Mouse (Mus musculus) lung, embryonic 16.5 days (tissue): ENCODE measurements around the gene Atp6v0e. TPM values are rescaled to one million over a fixed set of nuclear protein-coding genes. Genes with fewer than 3 reads are reported as not detected.
A peak's percentile ranks its signal among the peaks of the same experiment; 100 is the strongest.

Experiments
- ATAC-seq: fragments of 200-750 bp; cut with Nextera tagmentation; 2 replicates; pipeline ENCODE4 v1.8.0; 2017; ENCODE audit warnings: low read depth, mild to moderate bottlenecking, moderate library complexity
- H3K27ac ChIP-seq: fragments of 300-500 bp; sonication (generic); 2 replicates; pipeline ENCODE4 v1.5.1; 2014; ENCODE audit warnings: mild to moderate bottlenecking, control low read depth, low read length
- H3K27me3 ChIP-seq: fragments of 300-500 bp; sonication (generic); 2 replicates; pipeline ENCODE4 v1.6.1; 2014; ENCODE audit warnings: low read depth, low read length, mixed read lengths; ENCODE audit not compliant: control insufficient read depth, insufficient read depth
- H3K36me3 ChIP-seq: fragments of 300-500 bp; sonication (generic); 2 replicates; pipeline ENCODE4 v1.6.1; 2014; ENCODE audit warnings: low read length; ENCODE audit not compliant: control insufficient read depth, insufficient read depth
- H3K4me1 ChIP-seq: fragments of 300-500 bp; sonication (generic); replicated peaks from 2 replicates; pipeline ENCODE4 v1.6.1; 2014; ENCODE audit warnings: low read length, mixed read lengths; ENCODE audit not compliant: control insufficient read depth, insufficient read depth
- H3K4me2 ChIP-seq: fragments of 300-500 bp; sonication (generic); 2 replicates; pipeline ENCODE4 v1.6.1; 2014; ENCODE audit warnings: low read depth, low read length, control low read depth
- H3K4me3 ChIP-seq: fragments of 300-500 bp; sonication (generic); 2 replicates; pipeline ENCODE4 v1.5.1; 2014; ENCODE audit warnings: mild to moderate bottlenecking, low read length, control low read depth
- H3K9ac ChIP-seq: fragments of 300-500 bp; sonication (generic); 2 replicates; pipeline ENCODE4 v1.6.1; 2014; ENCODE audit warnings: low read length, control low read depth
- H3K9me3 ChIP-seq: fragments of 300-500 bp; sonication (generic); 2 replicates; pipeline ENCODE4 v1.6.1; 2016; ENCODE audit warnings: low read length; ENCODE audit not compliant: control insufficient read depth
- WGBS: fragments of 180-500 bp; shearing (Covaris S2); extraction: QIAGEN DNeasy Blood & Tissue Kit; methylation state at CpG from one replicate; pipeline ENCODE4 v1.1.7; 2014; 5-methylcytosine and 5-hydroxymethylcytosine counted together
- polyA plus RNA-seq: library from polyadenylated mRNA; unstranded; fragments of >200 nt; fragmentation: Nextera tagmentation; extraction: Ambion mirVana; gene quantifications from 2 replicates; pipeline ENCODE4 v1.2.1, GENCODE M21; 2015

Gene Atp6v0e
- polyA plus RNA-seq, 1 experiment from 2014 or later = 186 TPM

- ATAC-seq = no peak
- H3K36me3 ChIP-seq = no peaks in the 10 kb centered on the region; the same call in 1 of the 2 replicates
- no peak overlapping the region for H3K27ac ChIP-seq
- no peak overlapping the region for H3K4me2 ChIP-seq
- 66% methylated on average over 4 of the region's 4 CpGs for WGBS
- H3K9ac ChIP-seq = no peak overlapping the region
- no peaks in the 10 kb centered on the region for H3K4me1 ChIP-seq
- no peaks in the 10 kb centered on the region for H3K27me3 ChIP-seq
- H3K4me3 ChIP-seq = no peak overlapping the region
- H3K9me3 ChIP-seq = no peaks in the 10 kb centered on the region
Measured at GRCm38 (mm10) chr17:26703671-26704070, 40.6 kb downstream of the Atp6v0e start.

- Histone ChIP-seq H3K9ac (no peak overlapping the region), H3K27ac (no peak overlapping the region), H3K4me2 (no peak overlapping the region), H3K36me3 (no peaks in the 10 kb centered on the region), H3K4me1 (no peaks in the 10 kb centered on the region), H3K9me3 (no peaks in the 10 kb centered on the region), H3K27me3 (no peaks in the 10 kb centered on the region), H3K4me3 (no peak overlapping the region)
- ATAC-seq = no peak
- 61% methylated on average over 11 of the region's 11 CpGs for WGBS
Measured at GRCm38 (mm10) chr17:26705463-26706359, 42.7 kb downstream of the Atp6v0e start.

- 53% methylated on average over 7 of the region's 7 CpGs for WGBS
- no peaks in the 10 kb centered on the region for H3K27me3 ChIP-seq
- no peak for ATAC-seq
Measured at GRCm38 (mm10) chr17:26707066-26707465, 44.0 kb downstream of the Atp6v0e start.

DNA sequence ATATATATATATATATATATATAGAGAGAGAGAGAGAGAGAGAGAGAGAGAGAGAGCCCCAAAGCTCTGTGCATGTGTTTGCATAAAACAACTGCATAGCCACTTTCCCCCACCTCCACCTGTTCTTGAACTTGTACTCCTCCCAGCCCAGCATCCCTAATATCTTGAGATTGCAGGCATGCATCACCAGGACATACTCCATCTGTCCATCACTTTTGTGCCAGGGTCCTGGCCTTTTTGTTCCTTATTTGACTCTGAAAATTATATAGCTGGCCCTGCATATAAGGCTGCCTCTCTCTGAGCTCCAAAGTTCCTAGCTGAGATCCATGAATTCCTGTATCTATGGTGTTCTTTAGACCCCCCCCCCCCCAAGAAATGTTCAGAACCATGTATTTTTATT, 45.5 kb downstream of the Atp6v0e start:
- ATAC-seq = no peak
- no peak overlapping the region for H3K4me2 ChIP-seq
- H3K9me3 ChIP-seq = no peaks in the 10 kb centered on the region
- no peaks in the 10 kb centered on the region for H3K36me3 ChIP-seq
- no peak overlapping the region for H3K4me3 ChIP-seq
- no peaks in the 10 kb centered on the region for H3K4me1 ChIP-seq
- H3K27me3 ChIP-seq = no peaks in the 10 kb centered on the region
- H3K27ac ChIP-seq = no peak overlapping the region
- no peak overlapping the region for H3K9ac ChIP-seq

More at GRCm38 (mm10) chr17:26707066-26707465, 44.0 kb downstream of the Atp6v0e start:
- no peak overlapping the region for H3K4me3 ChIP-seq
- H3K27ac ChIP-seq = no peak overlapping the region
- H3K4me2 ChIP-seq = no peak overlapping the region
- H3K9ac ChIP-seq = no peak overlapping the region
- H3K36me3 ChIP-seq = no peaks in the 10 kb centered on the region
- no peaks in the 10 kb centered on the region for H3K4me1 ChIP-seq
- H3K9me3 ChIP-seq = no peaks in the 10 kb centered on the region

- Histone ChIP-seq H3K9ac (no peak overlapping the region), H3K9me3 (no peaks in the 10 kb centered on the region), H3K4me2 (no peak overlapping the region), H3K27ac (no peak overlapping the region), H3K4me1 (no peaks in the 10 kb centered on the region), H3K27me3 (no peaks in the 10 kb centered on the region), H3K4me3 (no peak overlapping the region), H3K36me3 (no peaks in the 10 kb centered on the region)
- ATAC-seq = no peak
- WGBS = 48% methylated on average over 9 of the region's 9 CpGs
Measured at GRCm38 (mm10) chr17:26708993-26709590, 46.1 kb downstream of the Atp6v0e start.

DNA sequence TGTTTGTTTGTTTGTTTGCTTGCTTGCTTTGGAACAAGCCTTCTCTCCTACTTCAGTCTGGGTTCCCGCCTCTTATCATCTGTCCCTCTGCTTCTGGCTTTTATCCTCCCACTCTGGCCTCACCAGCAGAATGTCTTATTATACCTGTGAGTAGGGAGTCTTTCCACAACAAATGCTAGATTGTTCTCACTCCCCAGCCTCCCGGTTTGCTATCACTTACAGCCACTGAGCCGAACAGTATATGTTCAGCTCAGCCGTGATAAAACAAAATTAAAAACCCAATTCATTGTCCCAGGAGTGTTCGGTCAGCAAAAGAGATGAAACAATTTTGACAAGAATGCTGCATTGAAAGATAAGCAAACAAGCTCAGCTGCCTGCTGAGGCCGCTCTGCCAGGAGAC, 47.0 kb downstream of the Atp6v0e start:
- no peak for ATAC-seq
- Histone ChIP-seq H3K36me3 (no peaks in the 10 kb centered on the region), H3K4me2 (no peak overlapping the region), H3K27me3 (no peaks in the 10 kb centered on the region), H3K27ac (no peak overlapping the region), H3K4me3 (no peak overlapping the region), H3K9ac (no peak overlapping the region), H3K9me3 (no peaks in the 10 kb centered on the region), H3K4me1 (no peaks in the 10 kb centered on the region)
- 25% methylated on average over 6 of the region's 6 CpGs for WGBS

GRCm38 (mm10) chr17:26715271-26715758, 52.3 kb downstream of the Atp6v0e start, which contains the start of gene Crebrf:
TSS of gene Crebrf (plus strand) at chr17:26715650.
- Histone ChIP-seq H3K4me1 (no peaks in the 10 kb centered on the region), H3K27me3 (no peaks in the 10 kb centered on the region), H3K9ac (peak within 1 kb of the TSS; percentile 84), H3K4me3 (peak within 1 kb of the TSS; percentile 96), H3K9me3 (no peaks in the 10 kb centered on the region), H3K27ac (peak within 1 kb of the TSS; percentile 92), H3K4me2 (peak within 1 kb of the TSS; percentile 79), H3K36me3 (no peaks in the 10 kb centered on the region)
- peak; percentile 85 for ATAC-seq
- 0% methylated on average over 40 of the region's 41 CpGs for WGBS

- peak overlapping the region; percentile 96 for H3K4me3 ChIP-seq
- WGBS = 0% methylated on average over 54 of the region's 75 CpGs
- peak overlapping the region; percentile 79 for H3K4me2 ChIP-seq
- no peaks in the 10 kb centered on the region for H3K27me3 ChIP-seq
- no peaks in the 10 kb centered on the region for H3K9me3 ChIP-seq
- H3K36me3 ChIP-seq = no peaks in the 10 kb centered on the region
- H3K9ac ChIP-seq = peak overlapping the region; percentile 84
- ATAC-seq = peak; percentile 98
- H3K4me1 ChIP-seq = no peaks in the 10 kb centered on the region
- peak overlapping the region; percentile 92 for H3K27ac ChIP-seq
Measured at GRCm38 (mm10) chr17:26715916-26716717, 53.1 kb downstream of the Atp6v0e start.

- no peak overlapping the region for H3K27ac ChIP-seq
- WGBS = 60% methylated on average over 2 of the region's 2 CpGs
- H3K36me3 ChIP-seq = no peaks in the 10 kb centered on the region
- H3K4me2 ChIP-seq = no peak overlapping the region
- no peak overlapping the region for H3K4me3 ChIP-seq
- no peak overlapping the region for H3K9ac ChIP-seq
- no peaks in the 10 kb centered on the region for H3K27me3 ChIP-seq
- ATAC-seq = no peak
- no peaks in the 10 kb centered on the region for H3K9me3 ChIP-seq
- no peaks in the 10 kb centered on the region for H3K4me1 ChIP-seq
Measured at GRCm38 (mm10) chr17:26717868-26718267, 54.8 kb downstream of the Atp6v0e start.
